ENCODE assay signal across 8 mouse cellular contexts in the genomic region with DNA sequence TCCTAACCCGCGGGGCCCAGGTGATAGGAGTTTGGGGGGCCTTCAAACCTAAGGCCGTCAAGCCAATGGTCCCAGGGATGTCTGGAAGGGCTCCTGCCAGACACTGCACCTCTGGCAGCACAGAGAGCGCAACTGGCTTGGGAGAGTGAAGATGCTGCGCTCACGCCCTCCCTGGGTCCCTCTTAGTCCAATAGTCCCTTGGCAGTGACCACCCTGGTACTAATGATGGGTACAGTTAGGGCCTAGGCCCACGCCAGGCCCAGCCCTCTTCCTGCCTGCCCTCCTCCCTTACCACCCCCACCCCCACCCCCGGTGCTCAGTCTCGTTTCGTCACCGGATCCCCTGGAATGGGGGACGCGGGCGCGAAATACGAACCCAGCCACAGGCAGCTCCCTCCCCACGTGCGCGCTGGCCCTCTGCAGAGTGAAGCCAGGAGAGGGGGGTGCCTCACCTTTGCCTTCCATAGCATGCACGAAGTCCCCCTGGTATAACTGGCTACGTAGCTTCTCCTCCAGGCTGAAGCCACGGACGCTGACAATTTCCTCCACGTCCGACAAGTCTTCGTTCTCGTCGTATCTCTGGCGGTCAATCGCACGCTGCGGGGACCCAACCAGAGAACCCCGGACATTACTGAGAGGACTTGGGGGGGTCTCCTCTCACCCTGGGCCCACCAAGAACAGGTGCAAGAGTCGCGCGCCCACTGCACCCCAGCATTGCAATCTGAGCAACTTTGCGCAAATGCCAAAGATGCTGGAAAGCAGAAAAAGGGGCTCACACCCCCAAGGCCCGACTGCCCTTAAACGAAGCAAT. TPM values are rescaled to one million over a fixed set of nuclear protein-coding genes. Genes with fewer than 3 reads are reported as not detected.
A peak's percentile ranks its signal among the peaks of the same experiment; 100 is the strongest.
DNase-seq lines count a peak whose midpoint lies in the region; ATAC-seq and TF ChIP-seq lines count a peak whose summit lies in the region.

No protein-coding gene starts in this region.

- H3K36me3 ChIP-seq in forebrain, embryonic 11.5 days (ENCODE audit: control insufficient read depth, insufficient read depth, low read length) = no peaks in the 10 kb centered on the region
- no peaks in the 10 kb centered on the region for H3K36me3 ChIP-seq in hindbrain, postnatal 0 days (ENCODE audit: insufficient read depth, low read length)
- no peaks in the 10 kb centered on the region for H3K36me3 ChIP-seq in lung, embryonic 14.5 days (ENCODE audit: insufficient read depth)

- H3K9me3 ChIP-seq in forebrain, embryonic 11.5 days (ENCODE audit: control insufficient read depth, low read length) = no peaks in the 10 kb centered on the region
- no peaks in the 10 kb centered on the region for H3K9me3 ChIP-seq in hindbrain, postnatal 0 days (ENCODE audit: low read length)
- H3K9me3 ChIP-seq in lung, embryonic 14.5 days (ENCODE audit: low read depth, low read length) = no peaks in the 10 kb centered on the region

- H3K4me2 ChIP-seq in forebrain, embryonic 11.5 days (ENCODE audit: low read depth, low read length, severe bottlenecking) = peak overlapping the region; percentile 96
- H3K4me2 ChIP-seq in hindbrain, postnatal 0 days (ENCODE audit: low read depth, low read length) = peak overlapping the region; percentile 100
- H3K4me2 ChIP-seq in lung, embryonic 14.5 days = peak overlapping the region; percentile 100

- 0 out of 2 replicates have a peak, but pooled peaks have one; percentile 40 for ATAC-seq in forebrain, embryonic 11.5 days (replicated peaks; ENCODE audit: low FRiP score)
- peak; percentile 44; the same call in 1 of the 2 replicates for ATAC-seq in hindbrain, postnatal 0 days
- ATAC-seq in lung, embryonic 14.5 days (ENCODE audit: insufficient read depth) = peak; percentile 46; the same call in 1 of the 2 replicates

- H3K27ac ChIP-seq in forebrain, embryonic 11.5 days (ENCODE audit: low read depth, low read length) = peak overlapping the region; percentile 48; the same call in 1 of the 2 replicates
- H3K27ac ChIP-seq in hindbrain, postnatal 0 days = 0 out of 2 replicates have a peak overlapping the region, but pooled peaks have one; percentile 86
- peak overlapping the region; percentile 88; the same call in 1 of the 2 replicates for H3K27ac ChIP-seq in lung, embryonic 14.5 days (ENCODE audit: low read depth)
- H3K27ac ChIP-seq in olfactory bulb, adult 2 months (ENCODE audit: insufficient read depth, low read depth, low read length) = peak overlapping the region; percentile 17; the same call in 1 of the 2 replicates

- H3K4me3 ChIP-seq in forebrain, embryonic 11.5 days (ENCODE audit: low read depth, low read length) = peak overlapping the region; percentile 46
- peak overlapping the region; percentile 57 for H3K4me3 ChIP-seq in hindbrain, postnatal 0 days (ENCODE audit: low read length)
- H3K4me3 ChIP-seq in lung, embryonic 14.5 days (ENCODE audit: low read depth, low read length) = peak overlapping the region; percentile 67
- H3K4me3 ChIP-seq in olfactory bulb, adult 2 months (ENCODE audit: insufficient read depth, low read depth, low read length) = peak overlapping the region; percentile 54

- 1% methylated on average over 39 of the region's 39 CpGs for WGBS in forebrain, embryonic 11.5 days
- 4% methylated on average over 39 of the region's 39 CpGs for WGBS in hindbrain, postnatal 0 days
- WGBS in lung, embryonic 14.5 days = 5% methylated on average over 39 of the region's 39 CpGs
- 5% methylated on average over 39 of the region's 39 CpGs for WGBS in olfactory bulb, adult 2 months

- H3K27me3 ChIP-seq in forebrain, embryonic 11.5 days (ENCODE audit: control insufficient read depth, insufficient read depth, low read length) = no peaks in the 10 kb centered on the region
- H3K27me3 ChIP-seq in hindbrain, postnatal 0 days (ENCODE audit: insufficient read depth, low read length) = no peaks in the 10 kb centered on the region
- no peaks in the 10 kb centered on the region for H3K27me3 ChIP-seq in lung, embryonic 14.5 days (ENCODE audit: insufficient read depth, low read length)

- peak; percentile 38 to 40 for DNase-seq in left cerebral cortex, adult 18-20 months (ENCODE audit: low spot score in 2 of 2)
- no peak for DNase-seq in left cerebral cortex, adult 9 months (ENCODE audit: low spot score in 2 of 2)
- DNase-seq in ZHBTc4 (ENCODE audit: low read depth, low spot score) = peak; percentile 37
- peak; percentile 74 for DNase-seq in forebrain, embryonic 11.5 days (ENCODE audit: low spot score)
- peak; percentile 54 for DNase-seq in hindbrain, postnatal 0 days (ENCODE audit: low spot score)
- DNase-seq in lung, embryonic 14.5 days = peak; percentile 53
- DNase-seq in urinary bladder, adult 2 months (ENCODE audit: low spot score) = no peak

- peak overlapping the region; percentile 71 for H3K9ac ChIP-seq in forebrain, embryonic 11.5 days (ENCODE audit: low read length)
- H3K9ac ChIP-seq in hindbrain, postnatal 0 days (replicated peaks; ENCODE audit: low read length) = peak overlapping the region; percentile 69
- peak overlapping the region; percentile 79 for H3K9ac ChIP-seq in lung, embryonic 14.5 days

- peaks cover 43% of the 10 kb centered on the region for H3K4me1 ChIP-seq in forebrain, embryonic 11.5 days (replicated peaks; ENCODE audit: control insufficient read depth, insufficient read depth, low read length)
- peaks cover 15% of the 10 kb centered on the region; the same call in 1 of the 2 replicates for H3K4me1 ChIP-seq in hindbrain, postnatal 0 days (ENCODE audit: insufficient read depth, low read length)
- H3K4me1 ChIP-seq in lung, embryonic 14.5 days (ENCODE audit: insufficient read depth) = peaks cover 2% of the 10 kb centered on the region; the same call in 1 of the 2 replicates
- H3K4me1 ChIP-seq in olfactory bulb, adult 2 months (ENCODE audit: control insufficient read depth, insufficient read depth, low read length) = peaks cover 34% of the 10 kb centered on the region

- TF ChIP-seq CTCF in hindbrain, postnatal 0 days (IDR thresholded peaks at IDR 0.05; ENCODE audit: low read depth) = no peak
- TF ChIP-seq CTCF in lung, embryonic 14.5 days (IDR thresholded peaks at IDR 0.05; ENCODE audit: low read depth) = no peak
- TF ChIP-seq CTCF in olfactory bulb, adult 2 months (IDR thresholded peaks at IDR 0.05; ENCODE audit: insufficient read depth, low read depth, low read length) = no peak

- no peak for TF ChIP-seq POLR2A in olfactory bulb, adult 2 months (IDR thresholded peaks at IDR 0.05; ENCODE audit: insufficient read depth, low read depth, low read length)

RNA-seq across cellular contexts. Expression of gene Kdm2b, which starts 2.2 kb away (rescaled TPM):
- 10 to 100 TPM; 24.2 to 25.5 TPM for total RNA-seq in left cerebral cortex, adult 18-20 months (2021)
- polyA plus RNA-seq in forebrain, embryonic 11.5 days (2014; fragmentation: Nextera tagmentation; extraction: Ambion mirVana) = 78.0 and 92.4 TPM in 2 replicates
- 75.7 and 87.3 TPM in 2 replicates for total RNA-seq in hindbrain, postnatal 0 days (2014; rRNA removed)
- polyA plus RNA-seq in hindbrain, postnatal 0 days (2015; fragmentation: Nextera tagmentation; extraction: Ambion mirVana) = 59.7 and 60.9 TPM in 2 replicates
- 38.5 and 46.7 TPM in 2 replicates for polyA plus RNA-seq in lung, embryonic 14.5 days (2014; fragmentation: Nextera tagmentation; extraction: Ambion mirVana)
- 114 TPM in 1 of 2 replicates, not detected in the other for polyA plus RNA-seq in olfactory bulb, adult 2 months (2012; ENCODE audit: insufficient read depth, insufficient read length, low replicate concordance, missing spikeins)
- 20.5 and 28.8 TPM in 2 replicates for polyA plus RNA-seq in urinary bladder, adult 2 months (2012; rRNA removed)

RNA-seq across cellular contexts. Expression of gene Orai1, which starts 27.5 kb away (rescaled TPM):
- 1 to 10 TPM; 8.8 to 10.0 TPM for total RNA-seq in left cerebral cortex, adult 18-20 months (2021)
- 9.6 and 9.8 TPM in 2 replicates for polyA plus RNA-seq in forebrain, embryonic 11.5 days (2014; fragmentation: Nextera tagmentation; extraction: Ambion mirVana)
- 20.9 and 27.2 TPM in 2 replicates for total RNA-seq in hindbrain, postnatal 0 days (2014; rRNA removed)
- 16.8 and 18.3 TPM in 2 replicates for polyA plus RNA-seq in hindbrain, postnatal 0 days (2015; fragmentation: Nextera tagmentation; extraction: Ambion mirVana)
- 16.8 and 18.2 TPM in 2 replicates for polyA plus RNA-seq in lung, embryonic 14.5 days (2014; fragmentation: Nextera tagmentation; extraction: Ambion mirVana)
- polyA plus RNA-seq in olfactory bulb, adult 2 months (2012; ENCODE audit: insufficient read depth, insufficient read length, low replicate concordance, missing spikeins) = not detected in 2 replicates
- 34.2 and 41.7 TPM in 2 replicates for polyA plus RNA-seq in urinary bladder, adult 2 months (2012; rRNA removed)

RNA-seq across cellular contexts. Expression of gene Morn3, which starts 59.4 kb away (rescaled TPM):
- under 1 TPM in 1 of 2 experiments, not detected in 1; 0.40 TPM for total RNA-seq in left cerebral cortex, adult 18-20 months (2021)
- not detected in 2 replicates for polyA plus RNA-seq in forebrain, embryonic 11.5 days (2014; fragmentation: Nextera tagmentation; extraction: Ambion mirVana)
- not detected in 2 replicates for total RNA-seq in hindbrain, postnatal 0 days (2014; rRNA removed)
- 0.64 and 0.87 TPM in 2 replicates for polyA plus RNA-seq in hindbrain, postnatal 0 days (2015; fragmentation: Nextera tagmentation; extraction: Ambion mirVana)
- 0.72 TPM in 1 of 2 replicates, not detected in the other for polyA plus RNA-seq in lung, embryonic 14.5 days (2014; fragmentation: Nextera tagmentation; extraction: Ambion mirVana)
- not detected in 2 replicates for polyA plus RNA-seq in olfactory bulb, adult 2 months (2012; ENCODE audit: insufficient read depth, insufficient read length, low replicate concordance, missing spikeins)
- polyA plus RNA-seq in urinary bladder, adult 2 months (2012; rRNA removed) = not detected in 2 replicates

Comparison
In these comparisons a context has a peak if more than half of its experiments do, and no peak if none do; other contexts are left out.
1. DNase-seq: peak in left cerebral cortex, adult 18-20 months (2 of 2), ZHBTc4 (single experiment), forebrain, embryonic 11.5 days (single experiment), hindbrain, postnatal 0 days (single experiment) and lung, embryonic 14.5 days (single experiment); none in left cerebral cortex, adult 9 months (0 of 2) and urinary bladder, adult 2 months (single experiment).
2. H3K27ac ChIP-seq: peak in every context shown above with its lines; median percentile 88 in lung, embryonic 14.5 days; 86 in hindbrain, postnatal 0 days; 48 in forebrain, embryonic 11.5 days; 17 in olfactory bulb, adult 2 months.
3. RNA of gene Orai1, which starts 27.5 kb away (polyA plus RNA-seq): 34.2 to 41.7 TPM in urinary bladder, adult 2 months, 16.8 to 18.3 TPM in hindbrain, postnatal 0 days, 16.8 to 18.2 TPM in lung, embryonic 14.5 days and 9.6 to 9.8 TPM in forebrain, embryonic 11.5 days; not detected in olfactory bulb, adult 2 months; every median in the first group is over 10 times any median in the second.
4. Peak in every context shown above with its lines, with median percentiles within 50 percentile points of each other: ATAC-seq, H3K4me2 ChIP-seq, H3K4me3 ChIP-seq and H3K9ac ChIP-seq.